Mouse (Mus musculus): Measurements from ENCODE around the gene Syt1. TPM values are rescaled to one million over a fixed set of nuclear protein-coding genes. Genes with fewer than 3 reads are reported as not detected.

Syt1 gene
- 4.3 TPM for polyA plus RNA-seq (2014; fragmentation: Illumina TruSeq; extraction: RNeasy Lipid Tissue Mini Kit (QIAGEN cat#74804); ENCODE audit: low replicate concordance)

DNA sequence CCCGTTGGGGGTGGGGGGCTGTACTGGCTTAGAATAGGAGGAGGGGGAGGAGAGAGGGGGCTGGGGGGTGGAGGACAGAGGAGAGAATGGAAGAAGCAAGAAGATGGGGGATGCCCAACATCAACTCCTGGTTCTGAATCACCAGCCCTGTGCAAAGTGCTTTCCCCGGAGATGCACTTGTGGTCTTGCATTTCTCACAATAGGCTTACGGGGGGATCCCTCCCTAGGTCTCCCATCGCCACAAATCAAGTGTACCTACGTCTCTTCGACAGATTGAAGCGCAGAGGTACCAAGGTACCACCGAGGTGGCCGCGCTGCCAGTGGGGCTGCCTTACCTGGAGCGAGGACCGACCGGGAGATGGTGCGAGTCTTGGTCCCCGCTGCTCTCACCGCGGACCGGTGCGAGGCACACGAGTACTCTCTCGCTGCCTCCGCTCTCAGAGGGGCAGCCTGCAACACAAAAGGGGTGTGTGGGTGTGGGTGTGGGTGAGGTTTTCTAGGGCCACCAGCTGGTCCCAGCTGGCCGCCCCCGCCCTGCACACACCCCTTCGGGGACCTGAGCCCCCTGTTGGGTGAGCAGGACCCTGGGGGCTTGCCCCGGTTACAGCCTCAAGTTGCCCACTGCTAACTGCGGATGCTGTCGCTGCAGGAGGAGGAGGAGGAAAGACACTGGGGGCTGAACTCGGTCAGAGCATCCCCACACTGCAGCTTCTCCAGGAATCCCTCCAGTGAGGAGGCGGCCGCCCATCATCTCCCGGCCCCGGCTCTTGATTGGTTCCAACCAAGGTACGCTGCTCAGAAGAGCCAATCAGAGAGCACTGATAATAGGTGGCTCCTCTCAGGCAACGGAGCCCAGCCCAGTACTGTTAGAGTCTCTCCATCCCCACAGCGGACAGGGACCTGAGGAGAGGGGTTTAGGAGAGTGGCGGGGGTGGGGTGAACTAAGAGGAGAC is at the start of gene Syt1:
Gene Syt1 (minus strand): TSS at position 742 of the 953 bp plus-strand sequence.

DNA sequence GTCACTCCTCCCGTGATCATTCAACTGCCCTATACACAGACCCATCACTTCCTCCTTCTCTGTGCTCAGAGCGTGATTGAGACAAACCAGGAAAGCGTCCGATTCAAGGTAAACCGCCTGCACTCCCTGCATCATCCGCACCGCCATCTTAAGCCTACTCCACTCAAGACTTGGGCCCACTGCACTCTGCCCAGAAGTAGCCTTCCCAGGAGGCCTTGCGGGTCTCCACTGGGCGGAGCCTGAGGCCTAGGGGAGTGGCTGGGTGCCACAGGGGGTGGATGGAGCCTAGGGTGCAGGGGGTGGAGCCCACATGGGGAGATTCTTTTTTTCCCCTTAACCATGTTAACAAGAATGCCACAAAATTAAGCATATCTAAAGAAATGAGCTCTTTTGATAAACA is 310.8 kb downstream of the Syt1 start, which contains the start of gene Gm5136:
Gene Gm5136 (minus strand): TSS at position 215 of the 400 bp plus-strand sequence.

Measured in small intestine, adult 10 weeks (tissue).